Mouse (Mus musculus) cerebellum, postnatal 14 days (tissue): Measurements from ENCODE around the gene Atad5.

Source experiments
- DNase-seq, 2 experiments: peaks; one replicate each; pipeline ENCODE4 v3.0.0; 2021; ENCODE audit warnings: mixed read lengths in 2 of 2

Atad5 gene

DNA sequence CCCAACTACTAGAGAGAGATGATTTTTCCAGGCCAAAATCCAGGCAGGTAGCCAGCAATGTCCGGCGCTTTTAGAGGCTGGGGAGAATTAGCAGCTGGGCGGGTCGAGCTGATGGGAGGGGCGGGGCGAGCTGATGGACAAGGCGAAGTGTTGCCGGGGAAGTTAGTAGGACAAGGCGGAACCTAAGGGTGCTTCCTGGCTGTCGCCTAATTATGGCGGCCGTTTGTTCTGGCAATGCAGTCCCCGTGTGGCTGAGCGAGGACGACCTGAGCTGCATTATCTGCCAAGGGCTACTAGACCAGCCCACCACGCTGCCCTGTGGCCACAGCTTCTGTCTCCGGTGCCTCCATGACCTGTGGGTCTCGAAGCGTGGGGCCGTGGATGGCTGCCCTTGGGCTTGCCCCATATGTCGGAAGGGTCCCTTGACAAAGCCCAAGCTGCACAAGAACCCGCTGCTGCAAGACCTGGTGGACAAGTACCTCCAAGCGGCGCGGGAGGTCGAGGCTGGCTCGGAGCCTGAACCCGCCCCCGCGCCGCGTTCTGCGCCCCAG is 94.6 kb downstream of the Atad5 start, which contains the start of gene Rnf135:
Rnf135 (plus strand) TSS at position 147 of the 551 bp plus-strand sequence.
- DNase-seq: peak; percentile 93 to 96

GRCm38 (mm10) chr11:80184531-80185071 is 95.4 kb downstream of the Atad5 start:
- DNase-seq: no peak
